Mouse (Mus musculus) testis, postnatal 14 days (tissue): ENCODE measurements at regions not wholly inside any gene's neighbourhood (a gene's known extent, or its start where the extent isn't known, plus 50 kb on each side); places are given as distances from the start of the nearest gene placed in this dataset.
"Not testable (repeated sequence)": the region's sequence is repeated elsewhere in the genome, so short reads cannot be mapped to it uniquely, and the experiment has no call there.

Experiments
- DNase-seq: peaks from one replicate; pipeline ENCODE4 v3.0.0; 2021; ENCODE audit warnings: low spot score

GRCm38 (mm10) chr16:50774699-50775098, 183.7 kb upstream of the Ccdc54 start:
- DNase-seq = not testable (repeated sequence)

GRCm38 (mm10) chr16:50766055-50766770, 175.3 kb upstream of the Ccdc54 start:
- no peak for DNase-seq

DNA sequence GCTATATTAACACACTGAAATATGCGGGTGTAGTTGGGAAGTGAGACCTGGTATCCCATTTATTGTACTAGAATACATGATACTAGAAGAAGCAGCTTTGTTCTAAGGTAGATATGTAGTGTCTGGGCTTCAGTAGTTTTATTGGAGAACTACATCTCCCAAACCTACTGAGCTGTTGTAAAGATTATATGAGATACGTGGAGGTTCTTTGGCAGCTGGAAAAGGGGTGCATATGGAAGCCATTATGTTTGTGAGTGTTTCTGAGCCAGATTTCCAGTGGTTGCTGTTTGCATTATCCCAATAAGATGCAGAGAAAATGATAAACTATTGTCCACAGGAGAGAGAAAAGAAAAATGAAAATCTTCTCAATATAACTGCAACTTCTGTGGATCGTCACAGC, 171.1 kb upstream of the Ccdc54 start:
- DNase-seq = no peak

- DNase-seq = no peak
These were observed 169.0 kb upstream of the Ccdc54 start for GRCm38 (mm10) chr16:50759979-50760378.

DNA sequence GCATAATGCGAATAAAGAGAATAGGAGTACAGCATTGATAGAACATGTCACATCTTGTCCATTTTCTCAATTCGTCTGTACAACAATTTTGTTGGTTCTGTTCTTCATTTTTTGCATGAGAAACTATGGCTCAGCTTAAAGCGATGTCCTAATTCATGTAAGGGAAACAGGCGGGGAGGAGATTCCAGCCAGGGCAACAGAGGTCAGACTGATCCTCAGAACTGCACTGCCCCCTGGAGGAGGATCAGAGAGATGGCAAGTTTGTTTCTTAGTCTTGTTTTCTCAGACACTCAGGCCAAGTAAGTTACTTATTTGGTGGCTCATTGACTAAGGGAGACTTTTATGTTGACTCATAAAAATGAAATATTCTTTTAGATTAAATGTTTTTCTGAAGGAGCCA, 165.7 kb upstream of the Ccdc54 start:
- DNase-seq = no peak

DNA sequence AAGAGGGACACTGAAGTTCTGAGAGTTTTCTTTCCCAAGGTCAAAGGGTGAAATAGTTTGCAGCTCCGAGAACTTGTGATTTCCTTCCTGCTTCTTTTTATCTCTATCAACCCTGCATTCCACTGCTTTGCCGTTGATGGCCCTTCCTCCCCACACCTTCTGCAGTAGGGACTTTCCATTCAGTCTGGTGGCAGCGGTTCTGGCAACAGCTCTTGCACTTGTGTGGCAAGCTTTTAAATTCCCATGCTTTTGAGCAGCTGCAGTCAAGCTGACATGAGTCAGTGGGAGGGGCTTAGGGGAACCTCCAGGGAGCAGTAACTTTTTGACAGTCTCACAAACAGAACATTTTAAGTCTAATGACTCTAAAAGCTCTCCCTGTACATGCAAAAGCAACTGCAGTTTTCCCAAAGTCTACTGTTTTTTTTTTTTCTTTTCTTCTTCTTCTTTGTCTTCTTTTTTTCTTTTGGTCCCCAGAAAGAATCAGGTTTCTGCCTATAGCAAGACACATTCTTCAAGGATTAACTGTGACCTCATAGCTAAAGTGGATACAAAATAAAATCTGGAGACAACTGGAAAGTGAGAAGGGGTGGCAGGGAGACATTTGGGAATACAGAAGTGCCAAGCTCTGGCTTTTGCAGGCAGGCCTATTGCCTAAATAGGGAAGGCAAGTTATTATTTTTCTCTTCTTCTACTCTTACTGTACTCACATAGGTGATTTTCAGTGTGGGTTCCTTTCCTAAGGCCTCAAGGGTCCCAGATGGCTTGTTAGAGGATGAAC, 162.8 kb upstream of the Ccdc54 start:
- DNase-seq = peak; percentile 17

DNA sequence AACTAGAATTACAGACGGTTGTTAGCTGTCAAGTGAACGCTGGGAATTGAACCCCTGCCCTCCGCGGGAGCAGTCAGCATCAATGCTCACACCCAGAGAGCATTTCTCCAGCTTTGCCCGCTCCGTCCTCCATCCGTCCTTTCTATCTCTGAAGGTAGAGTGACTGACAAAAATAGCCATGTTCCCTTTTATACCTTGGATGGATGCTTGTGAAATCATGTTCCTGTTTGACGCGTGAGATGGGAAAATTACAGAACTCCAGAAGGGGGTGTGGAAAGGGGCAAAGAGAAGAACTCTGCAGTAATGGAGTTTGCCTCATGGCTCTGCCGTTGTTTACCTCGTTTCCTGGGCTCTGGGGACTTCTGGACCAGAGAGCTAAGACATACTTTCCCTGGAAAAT, 162.1 kb upstream of the Ccdc54 start:
- no peak for DNase-seq

GRCm38 (mm10) chr16:50752277-50752600, 161.3 kb upstream of the Ccdc54 start:
- no peak for DNase-seq

DNA sequence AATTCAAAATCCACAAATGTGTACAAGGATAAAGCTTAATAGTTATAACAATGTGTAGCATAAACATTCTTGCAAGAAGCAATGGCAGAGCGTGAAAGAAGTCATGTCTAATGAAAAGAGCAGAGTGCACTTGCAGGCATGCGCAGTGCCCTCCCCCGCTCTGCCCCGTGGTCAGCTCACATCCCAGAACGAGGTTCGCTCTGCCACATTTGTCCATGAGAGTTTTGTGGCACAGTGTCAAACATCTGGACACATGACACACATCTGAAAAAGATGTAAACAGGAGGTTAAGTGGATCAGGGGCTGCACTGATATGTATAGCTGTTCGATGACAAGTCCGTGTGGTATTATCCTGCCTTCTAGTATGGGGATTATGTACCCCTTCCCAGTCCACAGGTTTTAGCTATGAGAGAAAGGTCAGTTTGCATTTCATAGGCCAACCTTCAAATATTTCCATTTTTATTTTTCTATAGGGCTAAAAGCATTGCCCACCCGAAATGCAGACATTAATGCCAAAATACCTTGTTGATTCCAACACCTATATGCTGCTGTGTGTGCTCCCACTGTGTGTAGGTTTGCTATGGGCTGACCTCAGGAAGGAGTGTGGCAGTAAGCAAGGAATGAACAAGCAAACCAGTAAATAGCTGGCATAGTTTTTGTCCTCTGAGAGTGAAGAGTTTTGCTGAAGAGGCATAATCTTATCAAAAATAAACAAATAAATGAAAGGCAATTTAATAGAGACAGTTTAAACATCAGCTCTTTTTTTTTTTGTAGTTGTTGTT, 160.7 kb upstream of the Ccdc54 start:
- DNase-seq = no peak

DNA sequence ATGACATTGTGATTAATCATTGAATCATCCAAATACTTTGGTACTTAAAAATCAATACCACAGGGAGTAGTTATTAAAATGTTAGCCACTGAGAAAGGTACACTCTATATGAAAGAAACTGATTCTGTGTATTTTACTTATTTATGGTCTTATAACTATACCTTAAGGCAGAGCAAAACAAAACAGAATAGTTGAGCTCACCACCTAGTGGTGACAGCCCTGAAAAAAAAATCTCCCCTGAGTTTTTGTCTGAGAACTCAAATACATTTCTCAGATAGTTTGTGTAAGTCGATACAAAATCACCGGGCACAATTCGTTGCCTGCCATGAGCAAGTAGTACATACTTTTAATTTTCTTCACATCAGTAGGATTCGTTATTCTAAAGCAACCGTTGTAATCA, 156.7 kb upstream of the Ccdc54 start:
- DNase-seq = no peak

GRCm38 (mm10) chr16:50745723-50746122, 154.8 kb upstream of the Ccdc54 start:
- no peak for DNase-seq

GRCm38 (mm10) chr16:50737396-50737843, 146.5 kb upstream of the Ccdc54 start:
- DNase-seq = no peak

GRCm38 (mm10) chr16:50736151-50737047, 145.4 kb upstream of the Ccdc54 start:
- DNase-seq = peak; percentile 86

DNA sequence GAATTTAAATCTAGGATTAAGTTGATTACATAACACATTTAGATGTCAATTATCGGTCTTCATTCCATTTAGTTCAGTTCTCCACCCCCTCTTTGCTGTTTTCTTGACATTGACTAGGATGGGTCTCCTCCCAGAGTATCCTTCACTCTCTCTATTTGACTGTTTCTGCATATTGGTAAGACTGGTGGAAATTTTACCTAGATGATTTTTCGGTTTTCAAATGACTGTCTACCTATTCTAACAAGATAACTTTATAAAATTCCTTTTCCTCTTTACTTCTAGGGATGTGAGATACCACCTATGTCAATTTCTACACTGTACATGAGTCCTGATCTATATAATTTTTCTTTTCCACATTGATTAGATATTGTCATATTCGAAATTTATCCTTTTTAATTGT, 142.4 kb upstream of the Ccdc54 start:
- DNase-seq = no peak

- DNase-seq = peak; percentile 90
These were observed 141.4 kb upstream of the Ccdc54 start for GRCm38 (mm10) chr16:50732082-50733006.

DNA sequence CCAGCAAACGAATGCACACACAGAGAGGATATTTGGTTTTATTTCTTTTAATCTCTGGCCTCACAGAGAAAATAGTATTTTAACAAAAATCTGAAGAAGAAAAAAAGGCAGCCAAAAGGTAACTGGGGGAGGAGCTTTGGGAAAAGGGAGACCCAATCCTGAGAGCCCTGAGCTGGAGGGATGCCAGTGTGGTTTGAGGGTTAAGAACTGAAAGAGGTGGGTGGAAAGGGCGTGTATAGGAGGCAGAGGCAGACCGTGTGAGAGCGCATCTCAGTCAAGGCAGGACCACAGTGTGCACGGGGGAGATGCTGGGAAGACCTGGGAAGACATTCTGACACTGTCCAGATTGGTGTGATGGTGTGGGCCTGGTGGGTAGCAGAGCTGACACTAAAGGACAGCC, 138.4 kb upstream of the Ccdc54 start:
- no peak for DNase-seq

GRCm38 (mm10) chr16:50723144-50723543, 132.2 kb upstream of the Ccdc54 start:
- DNase-seq = no peak

DNA sequence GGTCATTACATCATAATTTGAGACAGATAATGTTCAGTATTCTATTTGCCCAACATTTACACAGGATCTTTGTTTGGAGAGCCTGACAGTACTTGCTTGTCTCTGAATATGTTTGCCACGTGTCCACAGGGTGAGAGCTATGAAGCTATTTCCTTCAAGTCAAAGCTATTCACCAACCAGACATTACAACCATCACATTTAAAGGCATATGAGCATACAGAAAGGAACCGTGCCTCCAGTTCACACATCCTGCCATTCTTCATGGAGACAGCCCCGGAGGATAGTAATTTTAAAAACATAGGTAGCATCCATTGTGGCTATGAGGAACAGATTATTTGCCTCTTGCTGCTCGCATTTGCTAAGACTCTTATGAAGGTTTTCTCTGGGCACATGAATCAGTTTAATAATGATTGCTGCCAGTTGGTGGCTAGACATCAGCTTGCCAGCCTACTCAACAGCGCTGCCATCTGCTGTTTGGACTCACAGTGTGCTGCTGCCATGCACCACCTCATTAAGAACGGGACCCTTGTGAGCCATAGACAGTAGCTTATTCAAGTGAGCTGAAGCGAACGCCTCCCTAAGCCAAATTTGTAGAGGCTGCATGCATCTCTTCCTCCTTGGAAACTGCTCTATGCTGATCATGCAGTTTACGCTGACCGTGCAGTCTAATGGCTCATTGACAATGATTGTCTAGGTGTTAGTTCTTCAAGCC, 126.5 kb upstream of the Ccdc54 start:
- no peak for DNase-seq

DNA sequence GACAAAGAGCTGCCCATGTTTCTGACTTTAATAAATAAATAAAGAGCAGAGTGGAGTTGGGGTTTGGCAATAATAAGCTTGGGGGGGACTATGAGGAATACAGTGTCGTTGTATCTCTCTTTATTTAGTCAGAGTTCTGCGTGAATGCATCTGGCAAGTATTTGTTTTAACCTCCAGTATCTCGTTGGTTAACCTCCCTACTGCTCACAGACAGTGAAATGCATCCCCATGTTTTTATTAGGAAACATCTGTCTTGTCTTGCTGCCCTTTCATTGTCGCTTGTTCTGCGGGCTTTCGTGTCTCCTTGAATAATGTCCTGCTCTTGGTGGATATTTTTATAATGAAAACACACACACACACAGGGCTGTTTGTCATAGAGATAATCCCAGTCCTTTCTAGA, 118.8 kb upstream of the Ccdc54 start:
- DNase-seq = no peak

- DNase-seq = no peak
These were observed 117.0 kb upstream of the Ccdc54 start for GRCm38 (mm10) chr16:50707906-50708305.
